Mouse (Mus musculus): Measurements from ENCODE around the gene Thoc5. TPM values are rescaled to one million over a fixed set of nuclear protein-coding genes. Genes with fewer than 3 reads are reported as not detected.

Gene Thoc5
- total RNA-seq, 2 experiments from 2014 or later = 35.7 to 45.4 TPM

- intact Hi-C loops (cut with DNase I) = no loop called here
- no peak for DNase-seq (ENCODE audit: low spot score in 2 of 2)
These were observed 73.3 kb downstream of the Thoc5 start for GRCm38 (mm10) chr11:4968376-4968775.

GRCm38 (mm10) chr11:4972967-4973870 lies 78.1 kb downstream of the Thoc5 start:
- peak in 1 of 2 experiments; percentile 33 for DNase-seq (ENCODE audit: low spot score in 2 of 2)
- intact Hi-C loops (cut with DNase I) = no loop called here

- DNase-seq (ENCODE audit: low spot score in 2 of 2) = no peak
- intact Hi-C loops (cut with DNase I) = loop anchor here (2.0 kb wide), 1 partner anchor 59 kb away; no protein-coding TSS in a partner anchor
These were observed 78.7 kb downstream of the Thoc5 start for GRCm38 (mm10) chr11:4973871-4974256.

- DNase-seq (ENCODE audit: low spot score in 2 of 2) = no peak
- intact Hi-C loops (cut with DNase I) = loop anchor here (2.0 kb wide), 1 partner anchor 60 kb away; no protein-coding TSS in a partner anchor
These were observed 79.4 kb downstream of the Thoc5 start for GRCm38 (mm10) chr11:4974376-4975122.

- DNase-seq (ENCODE audit: low spot score in 2 of 2) = peak; percentile 44 to 57
- intact Hi-C loops (cut with DNase I) = loop anchor here (2.0 kb wide), 1 partner anchor 61 kb away; no protein-coding TSS in a partner anchor
These were observed 80.5 kb downstream of the Thoc5 start for GRCm38 (mm10) chr11:4975623-4976022.

Small RNA genes lying within 50 kb of the gene (microRNA-seq; reads per million reads assigned to microRNA genes)
- gene Mir6918 = 2.3 reads per million

Other genes with a start within 250 kb of the Thoc5 start
- 100 to 1,000 TPM; 360 to 388 TPM for gene Uqcr10, start 191.0 kb upstream of the Thoc5 start, total RNA-seq (2021)
- gene Zmat5, start 190.6 kb upstream of the Thoc5 start, total RNA-seq (2021) = 10 to 100 TPM; 31.8 to 32.9 TPM
- gene Cabp7, start 148.5 kb upstream of the Thoc5 start, total RNA-seq (2021) = 10 to 100 TPM; 16.4 to 22.0 TPM
- gene Nf2, start 45.8 kb upstream of the Thoc5 start, total RNA-seq (2021) = 10 to 100 TPM; 73.3 to 75.0 TPM
- gene Nipsnap1, start 21.4 kb upstream of the Thoc5 start, total RNA-seq (2021) = 10 to 100 TPM; 85.0 to 90.8 TPM
- 10 to 100 TPM; 44.0 to 47.2 TPM for gene Nefh, start 52.7 kb downstream of the Thoc5 start, total RNA-seq (2021)
- gene Ap1b1, start 91.5 kb downstream of the Thoc5 start, total RNA-seq (2021) = 100 to 1,000 TPM; 145 to 153 TPM
- 10 to 100 TPM; 72.2 to 77.6 TPM for gene Rasl10a, start 162.8 kb downstream of the Thoc5 start, total RNA-seq (2021)
- gene Gas2l1, start 170.0 kb downstream of the Thoc5 start, total RNA-seq (2021) = 10 to 100 TPM; 82.7 to 98.5 TPM
- 10 to 100 TPM; 22.2 to 26.2 TPM for gene Rhbdd3, start 203.6 kb downstream of the Thoc5 start, total RNA-seq (2021)
- 100 to 1,000 TPM; 222 to 343 TPM for gene Ewsr1, start 203.9 kb downstream of the Thoc5 start, total RNA-seq (2021)

Data from left cerebral cortex, postnatal 36 days (tissue).